Mouse (Mus musculus): ENCODE measurements around the gene C2cd3.

C2cd3 gene

DNA sequence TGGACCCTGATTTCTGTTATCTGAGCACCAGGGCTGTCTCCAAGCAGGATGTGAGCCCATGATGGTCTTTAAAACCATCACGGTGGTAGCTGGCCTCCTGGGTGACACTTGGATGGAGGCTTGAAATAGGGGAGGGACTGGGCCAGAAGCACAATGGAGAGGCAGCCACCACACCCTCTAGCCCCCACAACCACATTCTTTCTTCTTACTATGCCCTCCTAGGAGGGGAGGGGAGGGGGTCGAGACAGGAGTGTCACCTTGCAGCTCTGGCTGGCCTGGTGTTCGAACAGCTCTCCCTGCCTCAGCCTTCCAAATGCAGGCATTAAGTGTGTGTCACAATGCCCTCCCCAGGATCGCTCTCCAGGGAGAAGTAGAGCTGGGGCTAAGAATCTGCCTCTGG is 125.4 kb downstream of the C2cd3 start:
- DNase-seq (ENCODE audit: low spot score): no peak

DNA sequence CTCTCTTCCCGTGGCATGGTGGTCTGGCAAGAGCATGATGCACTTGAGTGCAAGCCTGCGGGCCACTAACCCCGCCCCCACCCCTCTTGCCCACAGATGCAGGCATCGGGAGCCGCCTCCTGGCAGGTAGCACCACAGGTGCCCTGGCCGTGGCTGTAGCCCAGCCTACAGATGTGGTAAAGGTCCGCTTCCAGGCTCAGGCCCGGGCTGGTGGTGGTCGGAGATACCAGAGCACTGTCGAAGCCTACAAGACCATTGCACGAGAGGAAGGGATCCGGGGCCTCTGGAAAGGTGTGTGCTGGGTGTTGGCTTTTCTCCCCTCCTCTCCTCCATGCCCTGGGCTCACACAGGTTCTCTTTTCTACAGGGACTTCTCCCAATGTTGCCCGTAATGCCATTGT is 125.9 kb downstream of the C2cd3 start:
- DNase-seq (ENCODE audit: low spot score): no peak

DNA sequence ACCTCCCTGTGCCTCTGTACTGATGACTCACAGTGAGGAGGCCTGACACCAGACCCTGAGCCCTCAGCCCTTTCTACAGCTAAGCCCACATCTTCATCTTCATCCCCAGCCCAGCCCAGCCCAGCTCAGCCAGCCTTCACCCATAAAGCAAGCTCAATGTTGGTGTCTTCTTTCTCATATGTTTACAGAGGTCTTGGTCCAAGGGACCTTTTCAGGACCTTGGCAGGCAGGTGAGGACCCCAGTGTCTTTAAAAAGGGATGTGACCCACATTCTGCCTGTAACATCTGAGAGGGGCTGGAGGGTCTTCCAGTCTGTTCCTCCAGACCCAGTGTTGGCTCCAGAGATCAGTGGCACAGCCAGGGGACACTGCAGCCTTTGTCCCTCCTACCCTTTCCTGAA is 127.4 kb downstream of the C2cd3 start:
- DNase-seq (ENCODE audit: low spot score): no peak

DNA sequence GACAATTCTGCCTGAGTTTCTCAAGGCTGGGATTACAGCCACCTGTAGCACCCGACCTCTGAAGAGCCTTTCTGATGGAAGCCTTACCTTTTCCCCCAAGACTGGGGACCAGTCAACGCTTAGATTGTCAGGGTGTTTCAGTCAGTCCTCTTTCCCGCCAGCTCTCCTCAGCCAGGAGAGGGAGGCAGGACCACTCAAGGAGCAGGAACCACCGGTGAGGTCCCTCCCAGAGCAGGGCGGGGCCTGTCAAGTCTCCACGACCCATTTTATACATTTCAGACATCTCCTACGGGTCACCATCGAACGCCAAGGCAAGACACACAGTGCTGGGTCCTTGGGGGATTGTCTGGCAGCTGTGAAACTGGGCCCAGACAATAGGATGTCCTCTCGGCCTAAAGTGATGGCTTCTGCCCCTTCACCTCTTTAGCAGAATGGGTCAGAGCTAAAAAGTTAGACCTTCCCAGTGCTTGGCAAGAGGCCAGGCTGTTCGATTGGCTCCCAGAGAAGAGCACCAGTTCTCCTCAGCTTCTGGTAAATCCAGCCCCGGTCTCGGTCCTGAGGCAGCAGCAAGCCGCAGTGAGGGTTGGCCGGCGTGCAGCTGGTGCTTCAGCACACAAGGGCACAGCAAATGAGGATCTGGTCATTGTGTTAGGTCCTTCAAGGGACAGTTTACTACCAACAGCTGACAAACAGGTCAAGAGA is 128.4 kb downstream of the C2cd3 start:
- no peak for DNase-seq (ENCODE audit: low spot score)

DNA sequence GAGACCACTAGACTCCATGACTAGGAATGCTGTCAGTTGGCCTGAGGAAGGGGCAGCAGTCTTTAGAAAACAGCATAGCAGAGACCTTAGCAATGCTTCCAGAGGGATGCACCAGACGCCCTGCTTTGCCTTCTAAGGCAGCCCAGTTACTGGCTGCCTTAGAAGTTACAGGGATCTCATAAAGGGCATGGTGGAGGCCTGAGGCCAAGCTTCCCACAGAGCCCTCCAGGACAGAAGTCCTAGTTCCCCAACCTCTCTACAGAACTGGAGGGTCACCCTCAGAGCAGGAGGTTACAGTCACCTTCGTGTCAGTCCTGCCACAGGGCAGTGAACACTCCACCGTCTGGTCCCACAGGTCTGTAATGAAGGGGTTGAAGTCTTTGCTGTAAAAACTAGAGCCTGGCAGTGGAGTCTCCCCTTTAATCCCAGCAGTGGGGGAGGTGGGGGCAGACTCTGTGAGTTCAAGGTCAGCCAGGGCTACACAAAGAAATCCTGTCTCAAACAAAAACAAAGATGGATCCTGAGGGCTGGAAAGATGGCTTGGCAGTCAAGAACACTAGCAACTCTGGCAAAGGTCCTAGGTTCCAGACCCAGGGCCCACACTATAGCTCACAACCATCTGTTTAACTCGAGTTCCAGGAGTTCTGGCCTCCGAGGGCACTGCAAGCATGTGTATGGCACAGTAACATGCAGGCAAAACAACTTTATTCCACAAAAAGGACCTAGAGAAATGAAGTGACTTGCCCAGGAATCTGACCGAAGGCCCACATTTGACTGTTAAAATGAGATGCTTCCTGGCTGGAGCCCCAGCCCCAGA is 129.2 kb downstream of the C2cd3 start:
- DNase-seq (ENCODE audit: low spot score): no peak

DNA sequence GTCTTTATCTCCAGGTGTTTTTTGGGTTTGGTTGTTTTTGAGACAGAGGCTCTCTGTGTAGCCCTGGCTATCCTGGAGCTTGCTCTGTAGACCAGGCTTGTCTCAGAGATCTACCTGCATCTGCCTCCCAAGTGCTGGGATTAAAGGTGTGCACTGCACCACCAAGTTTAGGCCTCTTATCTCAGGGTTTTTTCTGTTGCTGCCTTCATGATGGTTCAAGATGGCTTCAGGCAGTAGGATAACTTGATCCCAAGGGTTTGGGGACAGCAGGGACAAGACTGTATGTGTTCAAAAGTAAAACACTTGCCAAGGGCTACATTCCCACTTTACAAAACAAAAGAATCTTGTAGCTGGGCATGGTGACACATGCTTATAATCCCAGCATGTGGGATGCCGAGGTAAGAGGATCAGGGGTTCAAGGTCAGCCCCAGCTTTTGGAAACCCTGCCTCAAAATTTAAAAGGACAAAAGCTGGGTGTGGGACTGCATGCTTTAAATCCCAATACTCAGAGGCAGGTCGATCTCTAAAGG is 129.9 kb downstream of the C2cd3 start:
- no peak for DNase-seq (ENCODE audit: low spot score)

DNA sequence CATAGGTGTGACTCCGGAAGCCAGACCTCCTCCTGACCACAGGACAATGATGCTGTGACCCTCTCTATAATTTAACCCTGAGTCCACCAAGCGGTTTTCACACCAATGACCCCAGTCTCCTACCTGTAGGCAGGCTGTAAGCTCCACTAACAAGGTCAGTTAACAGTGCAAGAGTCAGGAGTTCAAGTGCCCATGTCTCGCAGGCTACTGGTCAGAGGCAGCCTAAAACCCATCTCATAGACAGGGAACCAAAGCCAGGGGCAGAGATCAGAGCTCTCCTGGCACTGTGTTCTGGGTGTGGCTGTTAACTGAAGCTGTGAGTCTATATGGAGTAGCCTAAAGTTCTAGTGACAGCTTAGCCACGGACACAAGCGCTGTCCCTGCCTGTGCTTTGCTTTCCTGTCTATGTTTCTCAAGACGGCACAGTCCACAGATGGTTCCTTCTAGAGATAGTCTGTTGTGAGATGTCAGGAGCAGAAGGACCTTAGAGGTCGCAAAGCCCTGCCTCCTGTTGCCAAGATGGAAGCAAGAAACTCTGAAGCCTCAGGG is 130.4 kb downstream of the C2cd3 start:
- DNase-seq (ENCODE audit: low spot score): no peak

DNA sequence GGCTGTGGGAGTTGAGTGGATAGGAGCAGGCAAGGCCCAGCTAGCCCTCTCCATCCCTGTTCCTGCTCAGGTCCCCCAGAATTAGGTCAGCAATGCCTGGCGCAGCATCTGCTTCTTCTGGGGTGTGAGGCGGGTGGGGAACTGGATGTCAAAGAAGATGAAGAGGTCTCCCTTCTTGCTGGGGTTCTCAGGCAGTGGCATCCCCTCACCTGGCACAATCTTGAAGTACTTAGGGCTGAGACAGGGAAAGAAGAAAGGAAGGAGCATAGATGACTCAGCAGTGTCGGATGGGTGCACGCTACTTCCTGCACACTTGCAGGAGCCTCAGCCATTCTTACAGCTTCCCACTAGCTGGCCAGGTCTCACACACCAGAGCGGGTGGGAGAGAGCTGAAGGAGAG is 131.0 kb downstream of the C2cd3 start:
- no peak for DNase-seq (ENCODE audit: low spot score)

DNA sequence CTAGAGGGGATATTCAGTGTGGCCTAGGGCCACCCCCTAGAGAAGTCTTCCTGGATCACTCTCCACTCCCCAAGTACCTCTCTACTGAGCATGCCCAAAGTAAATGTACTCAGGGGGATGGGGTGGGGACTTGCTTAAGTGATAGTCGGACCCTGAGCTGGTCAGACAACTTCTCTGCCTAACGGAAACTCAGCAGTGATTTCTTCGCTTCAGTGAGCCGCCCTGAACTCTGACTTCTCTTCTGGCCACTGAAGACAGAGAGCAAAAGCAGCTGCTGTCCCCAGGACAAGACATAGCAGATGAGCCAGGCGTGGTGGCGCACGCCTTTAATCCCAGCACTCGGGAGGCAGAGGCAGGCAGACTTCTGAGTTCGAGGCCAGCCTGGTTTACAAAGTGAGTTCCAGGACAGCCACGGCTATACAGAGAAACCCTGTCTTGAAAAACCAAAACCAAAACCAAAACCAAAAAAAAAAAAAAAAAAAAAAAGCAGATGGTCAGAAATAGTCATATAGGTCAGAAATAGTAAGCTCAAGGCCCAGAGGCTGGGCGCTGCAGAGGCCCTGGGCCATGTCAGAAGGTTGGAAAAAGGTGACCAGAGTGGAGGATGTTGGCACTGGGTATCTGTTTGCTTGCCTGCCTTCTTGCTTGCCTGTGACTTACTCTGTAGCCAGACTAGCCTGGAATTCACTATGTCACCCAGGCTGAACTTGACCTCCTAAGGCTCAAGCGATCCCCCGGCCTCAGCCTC is 132.9 kb downstream of the C2cd3 start:
- no peak for DNase-seq (ENCODE audit: low spot score)

DNA sequence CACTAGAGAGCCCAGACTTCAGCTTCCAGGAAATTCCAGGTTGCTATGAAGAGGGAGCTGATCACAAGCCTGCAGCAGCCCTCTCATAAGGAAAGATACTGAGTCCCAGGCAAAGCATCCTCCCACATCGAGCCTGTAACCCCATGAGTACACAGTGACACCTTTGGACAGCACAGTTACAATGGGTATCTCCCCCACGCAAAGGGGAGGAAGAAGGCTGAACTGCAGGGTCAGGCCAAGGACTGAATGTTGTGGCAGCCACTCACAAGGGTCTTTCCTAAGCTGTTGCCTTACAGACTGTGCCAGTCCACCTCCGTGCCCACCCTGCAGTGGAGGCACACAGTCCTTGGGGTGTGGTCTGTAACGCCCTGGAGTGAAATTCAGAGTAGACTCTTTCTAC is 134.5 kb downstream of the C2cd3 start:
- DNase-seq (ENCODE audit: low spot score): no peak

DNA sequence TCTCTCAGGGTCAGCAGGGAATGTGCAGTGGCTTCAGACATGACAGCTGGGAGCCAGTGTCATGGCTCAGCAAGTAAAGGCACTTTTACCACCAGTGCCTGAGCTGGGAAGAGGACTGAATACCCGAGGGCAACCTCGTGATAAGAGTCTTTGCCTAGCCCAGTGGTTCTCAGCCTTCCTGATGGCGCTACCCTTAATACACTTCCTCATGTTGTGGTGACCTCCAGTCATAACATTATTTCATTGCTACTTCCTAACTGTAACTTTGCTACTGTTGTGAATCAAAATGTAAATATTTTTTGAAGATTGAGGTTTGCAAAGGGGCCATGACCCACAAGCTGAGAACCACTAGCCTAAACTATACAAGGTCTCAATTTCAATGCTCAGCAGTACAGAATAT is 136.6 kb downstream of the C2cd3 start:
- DNase-seq (ENCODE audit: low spot score): no peak

DNA sequence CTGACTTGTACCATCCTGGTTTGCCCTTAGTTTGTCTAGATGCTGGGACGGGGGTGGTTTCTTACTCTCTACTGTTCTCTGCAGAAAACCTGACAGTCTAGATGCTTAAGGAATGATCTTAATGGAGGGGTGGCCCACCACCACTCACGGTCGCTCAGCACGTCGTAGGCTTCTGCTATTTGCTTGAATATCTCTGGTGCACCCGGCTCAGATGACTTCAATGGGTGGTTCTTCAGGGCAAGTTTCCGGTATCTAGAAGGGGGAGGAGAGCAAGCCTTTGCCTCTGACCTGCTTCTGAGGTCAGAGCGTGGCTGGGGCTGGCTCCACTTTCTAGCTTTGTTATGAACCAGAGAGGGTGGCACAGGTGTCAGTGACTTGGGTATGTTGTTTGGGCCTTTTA is 139.6 kb downstream of the C2cd3 start:
- DNase-seq (ENCODE audit: low spot score): no peak

DNA sequence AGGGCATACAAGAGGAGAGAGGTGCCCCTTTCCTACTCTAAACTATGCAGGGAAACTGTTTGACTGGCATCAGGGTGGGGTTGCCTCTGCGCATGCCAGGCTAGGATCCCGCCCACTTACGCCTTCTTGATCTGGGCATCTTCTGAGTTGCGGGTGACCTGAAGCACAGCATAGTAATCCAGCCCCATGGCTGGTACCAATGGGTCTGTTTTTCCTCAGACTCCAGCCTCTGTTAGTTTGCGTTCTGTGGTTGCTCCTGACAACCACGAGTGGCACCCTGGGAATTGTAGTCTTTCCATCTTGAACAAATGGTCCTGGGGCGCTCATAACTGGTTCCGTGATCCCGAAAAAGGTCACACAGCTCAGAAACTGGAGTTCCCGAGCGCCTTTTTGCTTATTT is 142.5 kb downstream of the C2cd3 start, which contains the start of gene Dnajb13:
Dnajb13 (minus strand) TSS at position 388 of the 400 bp plus-strand sequence.
- DNase-seq (ENCODE audit: low spot score): peak; percentile 29

Data from embryo, embryonic 10 days (tissue).